Mouse (Mus musculus): Measurements from ENCODE around the gene Doc2a.

Gene Doc2a

GRCm38 (mm10) chr7:126847116-126847420, at the start of gene Doc2a:
TSS of gene Doc2a (plus strand) at chr7:126847416.
- in situ Hi-C loops (cut with MboI, MseI): no loop called here

GRCm38 (mm10) chr7:126798127-126799049, 48.8 kb upstream of the Doc2a start:
- in situ Hi-C loops (cut with MboI, MseI): loop anchor here in 1 of 2 experiments (10.0 kb wide), 1 partner anchor 416 kb away; no protein-coding TSS in a partner anchor

- in situ Hi-C loops (cut with MboI, MseI): loop anchor here in 1 of 2 experiments (10.0 kb wide), 1 partner anchor 416 kb away; no protein-coding TSS in a partner anchor
Measured at GRCm38 (mm10) chr7:126799050-126799467, 48.2 kb upstream of the Doc2a start.

- in situ Hi-C loops (cut with MboI, MseI): loop anchor here in 1 of 2 experiments (10.0 kb wide), 1 partner anchor 415 kb away; no protein-coding TSS in a partner anchor
Measured at GRCm38 (mm10) chr7:126799468-126800268, 47.5 kb upstream of the Doc2a start.

- in situ Hi-C loops (cut with MboI, MseI): no loop called here
Measured at GRCm38 (mm10) chr7:126800269-126801056, 46.8 kb upstream of the Doc2a start.

- in situ Hi-C loops (cut with MboI, MseI): no loop called here
Measured at GRCm38 (mm10) chr7:126801057-126801422, 46.2 kb upstream of the Doc2a start.

GRCm38 (mm10) chr7:126802134-126802889, 44.9 kb upstream of the Doc2a start:
- in situ Hi-C loops (cut with MboI, MseI): no loop called here

- in situ Hi-C loops (cut with MboI, MseI): no loop called here
Measured at GRCm38 (mm10) chr7:126803181-126803580, 44.0 kb upstream of the Doc2a start.

- in situ Hi-C loops (cut with MboI, MseI): no loop called here
Measured at GRCm38 (mm10) chr7:126803751-126804150, 43.5 kb upstream of the Doc2a start.

- in situ Hi-C loops (cut with MboI, MseI): no loop called here
Measured at GRCm38 (mm10) chr7:126806956-126807355, 40.3 kb upstream of the Doc2a start.

- in situ Hi-C loops (cut with MboI, MseI): no loop called here
Measured at GRCm38 (mm10) chr7:126807405-126807804, 39.8 kb upstream of the Doc2a start.

GRCm38 (mm10) chr7:126808703-126809455, 38.3 kb upstream of the Doc2a start:
- in situ Hi-C loops (cut with MboI, MseI): no loop called here

- in situ Hi-C loops (cut with MboI, MseI): loop anchor here in 1 of 2 experiments (10.0 kb wide), 2 partner anchors 105 to 155 kb away; no protein-coding TSS in a partner anchor
Measured at GRCm38 (mm10) chr7:126809723-126810369, 37.4 kb upstream of the Doc2a start.

- in situ Hi-C loops (cut with MboI, MseI): loop anchor here in 1 of 2 experiments (10.0 kb wide), 2 partner anchors 99 to 149 kb away; no protein-coding TSS in a partner anchor
Measured at GRCm38 (mm10) chr7:126815726-126816222, 31.4 kb upstream of the Doc2a start.

- in situ Hi-C loops (cut with MboI, MseI): loop anchor here in 1 of 2 experiments (10.0 kb wide), 2 partner anchors 98 to 148 kb away; no protein-coding TSS in a partner anchor
Measured at GRCm38 (mm10) chr7:126816494-126816893, 30.7 kb upstream of the Doc2a start.

GRCm38 (mm10) chr7:126817595-126817994, 29.6 kb upstream of the Doc2a start:
- in situ Hi-C loops (cut with MboI, MseI): loop anchor here in 1 of 2 experiments (10.0 kb wide), 2 partner anchors 97 to 147 kb away; no protein-coding TSS in a partner anchor

GRCm38 (mm10) chr7:126818818-126819217, 28.4 kb upstream of the Doc2a start:
- in situ Hi-C loops (cut with MboI, MseI): loop anchor here in 1 of 2 experiments (10.0 kb wide), 2 partner anchors 96 to 146 kb away; no protein-coding TSS in a partner anchor

- in situ Hi-C loops (cut with MboI, MseI): loop anchor here in 1 of 2 experiments (10.0 kb wide), 1 partner anchor 283 kb away; no protein-coding TSS in a partner anchor
Measured at GRCm38 (mm10) chr7:126821835-126822511, 25.2 kb upstream of the Doc2a start.

Measured in T-helper 17 cell (primary cell).